Mouse (Mus musculus) megakaryocyte-erythroid progenitor cell, adult 5-6 weeks (primary cell): ENCODE results near the gene Cd9. TPM values are rescaled to one million over a fixed set of nuclear protein-coding genes. Genes with fewer than 3 reads are reported as not detected.

ENCODE experiments used
- ATAC-seq: replicated peaks from 2 replicates; pipeline ENCODE4 v1.8.0; 2016; ENCODE audit warnings: mild to moderate bottlenecking, inconsistent platforms; ENCODE audit not compliant: severe bottlenecking, poor library complexity, low FRiP score, low TSS enrichment
- total RNA-seq, 2 experiments: library from RNA; stranded (forward) in 1 of 2; stranded (reverse) in 1 of 2; fragments of 200-1000, 215-1000 nt in 1 of 2; fragments of >200 nt in 1 of 2; fragmentation: Nextera tagmentation in 1 of 2; gene quantifications; 2 replicates each; pipeline ENCODE4 v1.2.3; 2014 to 2017

Cd9 gene
- total RNA-seq (2014; fragmentation: Nextera tagmentation): 9.5 and 11.8 TPM in 2 replicates
- total RNA-seq (2017): 34.1 and 40.0 TPM in 2 replicates

DNA sequence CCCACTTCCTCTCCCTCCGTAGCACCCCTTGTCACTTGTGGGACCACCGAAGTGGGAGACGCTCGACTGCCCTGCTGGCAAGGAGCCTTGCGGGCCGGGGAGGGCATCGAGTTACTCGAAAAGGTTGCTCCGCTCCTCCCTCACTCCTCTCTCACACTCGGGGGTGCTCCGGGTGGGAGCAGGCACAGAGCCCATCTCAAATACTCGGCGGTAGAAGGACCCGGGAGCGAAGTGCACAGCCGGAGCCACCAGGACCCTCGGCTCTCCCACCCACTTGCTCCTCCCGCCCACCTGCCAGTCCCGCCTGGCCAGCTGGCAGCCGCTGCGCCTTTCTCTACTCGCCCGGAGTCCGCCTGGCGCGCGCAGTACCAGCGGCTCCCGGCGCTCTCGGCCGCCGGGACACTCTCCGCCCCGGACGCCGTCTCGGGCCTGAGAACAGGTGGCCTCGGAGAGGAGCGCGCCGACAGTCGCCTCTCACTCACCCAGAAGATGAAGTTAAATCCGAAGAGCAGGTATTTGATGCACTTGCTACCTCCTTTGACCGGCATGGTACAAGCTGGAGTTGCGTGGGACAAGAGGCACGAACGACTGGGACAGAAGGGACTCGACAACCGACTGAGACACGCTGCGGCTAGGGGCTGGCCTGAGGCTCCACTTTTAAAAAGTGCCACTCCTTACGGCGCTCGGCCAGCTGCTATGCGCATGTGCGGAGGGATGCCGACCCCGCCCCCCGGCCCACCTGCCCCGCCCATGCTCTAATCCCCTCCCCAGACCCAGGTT, at the start of gene Cd9:
Gene Cd9 (minus strand): TSS at position 700 of the 780 bp plus-strand sequence.
- peak; percentile 64 for ATAC-seq

DNA sequence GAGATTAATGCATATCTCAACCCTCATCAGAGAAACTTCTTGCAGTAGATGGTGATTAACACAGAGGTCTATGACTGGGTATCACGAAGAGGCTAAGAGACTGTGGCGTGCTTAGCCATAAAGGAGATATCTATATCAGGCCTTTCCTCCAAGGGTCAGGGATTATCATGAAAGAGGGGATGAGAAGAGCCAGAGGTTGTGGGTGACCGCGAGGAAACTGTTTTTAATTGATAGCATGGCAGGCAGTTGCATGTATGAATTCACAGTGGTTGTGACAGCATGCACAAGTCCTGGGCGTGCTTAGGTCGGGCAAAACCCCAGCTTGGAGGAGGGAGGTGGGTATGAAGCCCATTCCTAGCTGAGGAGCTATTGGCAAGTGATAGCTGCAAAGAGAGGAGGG, 46.7 kb upstream of the Cd9 start:
- peak; percentile 83 for ATAC-seq

DNA sequence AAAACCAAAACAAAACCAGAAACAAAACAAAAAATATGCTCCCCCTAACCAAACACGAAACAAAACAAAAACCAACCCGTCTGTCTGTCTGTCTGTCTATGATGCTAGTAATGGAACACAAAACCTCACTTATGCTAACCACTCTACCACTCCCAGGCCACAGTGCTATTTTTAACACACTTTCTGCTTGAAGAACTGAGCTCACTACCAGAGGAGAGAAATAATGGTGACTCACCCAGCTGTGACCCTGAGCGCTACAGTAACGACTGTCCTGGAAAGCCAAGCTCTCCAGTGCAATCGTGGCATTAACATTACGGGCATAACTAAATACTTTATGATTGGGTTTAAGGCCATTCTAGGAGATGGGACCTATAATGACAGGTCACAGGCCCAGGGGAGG, 46.2 kb upstream of the Cd9 start:
- ATAC-seq: peak; percentile 31

DNA sequence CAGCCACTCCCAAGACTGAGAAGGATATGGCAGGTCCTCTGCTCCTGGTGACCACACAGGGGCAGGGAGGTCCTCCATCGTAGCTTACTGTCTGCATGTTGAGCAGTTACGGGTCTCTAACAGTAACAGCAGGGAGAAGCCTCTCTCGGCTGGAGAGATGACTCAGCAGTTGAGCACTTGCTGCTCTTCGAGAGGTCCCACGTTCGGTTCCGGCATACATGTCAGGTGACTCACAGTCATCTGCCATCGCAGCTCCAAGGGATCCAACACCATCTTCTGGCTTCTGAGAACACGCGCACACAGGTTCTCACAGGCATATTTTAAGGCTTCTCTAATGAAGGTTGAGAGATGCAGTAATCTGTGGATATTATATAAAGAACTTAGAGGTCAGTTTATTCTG, 45.6 kb upstream of the Cd9 start:
- peak; percentile 20; the same call in 1 of the 2 replicates for ATAC-seq

DNA sequence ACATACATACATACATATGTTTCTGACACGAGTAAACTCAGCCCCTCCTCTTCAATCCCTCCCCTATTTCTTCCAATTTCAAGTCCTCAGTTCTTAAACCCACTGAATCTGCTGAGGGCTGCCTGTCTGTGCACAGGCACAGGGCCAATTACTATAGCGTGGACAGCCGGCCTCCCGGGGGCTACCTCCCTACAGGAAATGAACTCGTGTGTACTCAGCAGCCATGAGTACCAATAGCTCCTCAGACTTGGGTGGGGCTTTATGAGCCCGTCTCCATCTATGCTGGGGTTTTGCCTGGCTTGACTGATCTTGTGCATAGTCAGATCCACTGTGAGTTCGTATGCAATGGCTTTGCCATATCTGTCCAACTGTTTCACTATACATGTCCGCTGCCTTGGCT, 44.8 kb upstream of the Cd9 start:
- ATAC-seq: 0 out of 2 replicates have a peak, but pooled peaks have one; percentile 12

DNA sequence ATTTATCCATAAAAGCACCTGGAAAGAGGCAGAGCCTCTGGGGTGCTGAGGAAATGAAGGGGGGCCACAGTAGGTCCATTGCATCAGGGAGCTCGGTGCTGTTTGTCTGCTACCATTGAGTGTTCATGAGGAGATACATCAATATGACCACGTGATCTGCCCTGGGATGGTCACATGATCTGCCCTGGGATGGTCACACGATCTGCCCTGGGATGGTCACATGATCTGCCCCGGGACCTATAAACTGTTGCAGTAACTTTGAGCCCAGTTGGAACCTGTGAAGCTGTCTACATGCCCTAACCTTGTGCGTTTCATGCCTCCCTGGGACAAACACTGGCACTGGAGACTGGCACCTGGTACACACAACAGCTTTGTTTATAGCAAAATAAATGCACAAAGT, 43.9 kb upstream of the Cd9 start:
- no peak for ATAC-seq

DNA sequence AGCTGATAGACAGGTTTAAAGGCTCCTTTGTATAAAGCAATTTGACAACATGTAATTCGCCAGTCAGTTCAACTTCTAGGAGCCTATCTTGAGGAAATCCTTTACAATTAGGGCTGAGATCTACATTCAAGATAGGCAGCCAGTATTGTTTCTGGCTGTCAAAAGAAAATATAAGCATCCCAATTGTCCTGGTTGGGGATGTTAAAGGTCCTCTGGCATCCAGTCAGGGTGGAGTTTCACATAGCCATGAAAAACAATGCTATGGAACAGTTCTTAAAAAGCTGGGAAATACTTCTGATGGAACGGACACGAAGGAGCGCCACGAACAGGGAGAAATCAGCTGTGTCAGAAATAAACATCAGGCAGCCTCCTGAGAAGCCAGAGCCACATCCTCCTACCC, 40.4 kb upstream of the Cd9 start:
- ATAC-seq: no peak

DNA sequence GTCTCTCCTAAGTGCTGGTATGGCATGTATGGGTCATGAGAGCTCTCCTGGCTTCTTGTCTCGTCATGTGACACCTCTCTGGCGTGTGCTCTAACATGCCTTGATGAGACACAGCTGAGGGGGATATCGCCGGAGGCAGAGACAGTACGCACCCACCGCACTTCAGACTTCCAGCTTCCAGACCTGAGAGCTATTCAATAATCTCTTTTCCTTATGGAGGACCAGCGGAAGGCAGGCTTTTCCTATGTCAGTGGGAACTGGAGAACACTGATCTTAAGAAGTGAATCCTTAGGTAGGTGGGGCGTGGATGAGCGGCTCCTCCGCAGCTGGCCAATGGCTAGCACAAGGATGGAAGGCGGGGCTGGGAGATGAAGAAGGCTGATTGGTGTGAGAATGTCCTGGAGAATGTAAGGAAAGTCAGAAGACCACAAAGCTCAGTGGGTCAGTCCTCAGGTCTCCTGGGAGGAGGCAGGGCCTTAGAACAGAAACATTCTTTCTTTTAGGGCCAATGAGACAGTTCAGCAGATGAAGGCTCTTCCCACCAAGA, 38.6 kb upstream of the Cd9 start:
- ATAC-seq: no peak

DNA sequence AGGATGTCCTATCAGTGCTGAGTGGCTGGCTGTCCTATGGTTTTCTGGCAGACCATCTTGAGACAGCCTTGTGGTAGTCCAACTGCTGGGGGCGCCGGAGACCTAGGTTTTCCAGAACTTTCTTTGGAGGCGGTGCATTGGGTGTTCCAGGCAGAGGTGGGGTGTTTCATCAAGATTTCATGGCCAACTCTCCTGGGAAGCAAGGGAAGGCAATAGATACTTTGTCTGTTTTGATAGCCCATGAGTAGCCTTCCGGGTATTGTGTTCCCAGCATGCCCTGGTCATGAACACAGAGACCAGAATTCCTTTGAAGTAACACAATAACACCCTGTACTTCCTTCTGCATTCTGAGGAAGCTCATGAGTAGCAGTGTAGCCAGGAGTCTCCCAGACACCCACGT, 34.9 kb upstream of the Cd9 start:
- no peak; the same call in 1 of the 2 replicates for ATAC-seq

DNA sequence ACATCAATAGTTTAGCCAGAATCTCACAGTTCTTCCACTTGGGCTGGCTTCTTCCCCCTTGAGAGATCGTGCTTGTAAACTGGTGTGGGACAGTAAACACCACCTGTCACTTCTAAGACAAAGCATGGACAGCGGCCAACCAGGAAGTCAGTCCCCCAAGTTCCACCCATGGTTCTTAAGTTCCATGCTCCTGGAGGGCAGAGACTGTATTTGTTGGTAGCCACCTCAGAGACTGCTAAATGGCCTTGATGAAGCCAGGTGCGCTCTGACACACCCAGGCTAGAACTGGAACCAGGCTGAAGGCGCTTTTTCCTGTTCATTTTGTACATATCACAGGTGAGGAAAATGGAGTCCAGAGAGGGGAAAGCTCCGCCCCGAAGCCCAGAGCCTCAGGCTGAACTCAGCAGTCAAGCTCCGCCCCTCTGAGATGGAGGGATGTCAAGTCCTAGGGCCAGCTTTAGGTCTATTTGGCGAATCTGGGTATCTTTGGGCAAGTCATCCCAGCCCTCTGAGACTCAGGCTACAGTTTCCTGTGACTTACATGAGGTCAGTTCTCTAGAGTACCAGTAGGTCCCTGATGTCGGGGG, 34.1 kb upstream of the Cd9 start:
- no peak for ATAC-seq

DNA sequence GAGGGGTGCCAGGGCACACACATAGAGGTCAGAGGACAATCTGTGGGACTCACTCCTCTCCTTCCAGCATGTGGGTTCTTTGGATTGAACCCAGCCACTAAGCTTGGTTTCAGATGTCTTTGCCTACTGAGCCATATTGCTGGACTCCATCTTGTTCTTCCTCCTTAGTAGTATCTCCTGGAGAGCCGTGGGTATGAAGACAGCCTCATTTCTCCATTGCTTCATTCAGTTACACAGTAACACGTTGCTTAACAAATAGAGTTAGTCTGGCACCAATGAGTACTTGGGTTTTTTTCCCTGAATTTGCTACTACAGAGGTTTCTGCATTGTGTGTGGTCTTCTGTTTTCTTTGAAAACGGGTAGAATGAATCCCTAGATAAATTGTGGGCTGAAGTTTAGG, 31.5 kb upstream of the Cd9 start:
- ATAC-seq: no peak

DNA sequence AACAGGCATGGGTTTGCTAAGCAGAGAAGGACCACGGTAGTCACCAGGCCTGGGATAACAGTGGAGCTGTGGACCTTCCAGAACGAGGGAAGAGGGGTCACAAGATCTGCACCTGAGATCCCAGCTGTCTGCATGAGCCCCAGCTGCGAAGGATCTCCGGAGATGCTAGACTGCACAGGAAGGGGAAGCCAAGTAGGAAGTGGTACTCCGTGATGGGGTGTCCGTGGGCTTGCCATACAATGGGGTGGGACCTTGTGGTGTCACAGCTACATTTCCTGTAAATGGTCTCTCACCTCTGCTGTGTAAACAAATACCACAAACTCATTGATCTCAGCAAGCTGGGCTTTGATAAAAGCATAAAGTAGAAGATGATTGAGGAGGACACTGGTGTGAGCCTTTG, 29.4 kb upstream of the Cd9 start:
- ATAC-seq: no peak

DNA sequence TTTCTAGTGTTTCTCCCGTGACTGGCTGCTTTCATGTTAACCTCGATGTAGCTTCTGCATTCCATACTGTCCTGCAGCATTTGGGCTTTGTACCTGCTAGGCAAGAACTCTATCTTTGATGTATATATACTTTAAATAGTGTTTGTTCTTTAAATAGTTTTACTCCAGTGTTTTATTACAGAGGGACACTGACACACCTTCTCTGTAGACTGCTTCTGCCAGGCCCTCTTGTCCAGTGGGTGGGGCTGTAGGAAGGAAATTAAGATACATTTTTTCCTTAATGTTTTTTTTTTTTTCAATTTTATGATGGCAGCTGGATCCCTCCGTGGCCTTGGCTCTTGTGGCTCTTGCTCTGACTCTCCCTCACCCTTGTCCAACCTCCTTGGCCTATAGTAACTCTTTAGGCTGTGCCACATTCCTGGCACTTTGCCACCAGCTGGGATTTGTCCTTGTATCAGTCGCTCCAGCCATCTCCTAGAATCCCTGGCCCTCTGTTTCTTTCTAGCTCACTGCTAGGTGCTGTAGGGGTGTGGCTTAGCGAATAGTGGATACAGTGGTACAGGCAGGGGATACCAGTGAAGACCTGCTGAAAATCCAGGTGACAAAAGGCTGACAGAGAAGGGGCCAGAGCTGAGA, 27.1 kb upstream of the Cd9 start:
- ATAC-seq: no peak

DNA sequence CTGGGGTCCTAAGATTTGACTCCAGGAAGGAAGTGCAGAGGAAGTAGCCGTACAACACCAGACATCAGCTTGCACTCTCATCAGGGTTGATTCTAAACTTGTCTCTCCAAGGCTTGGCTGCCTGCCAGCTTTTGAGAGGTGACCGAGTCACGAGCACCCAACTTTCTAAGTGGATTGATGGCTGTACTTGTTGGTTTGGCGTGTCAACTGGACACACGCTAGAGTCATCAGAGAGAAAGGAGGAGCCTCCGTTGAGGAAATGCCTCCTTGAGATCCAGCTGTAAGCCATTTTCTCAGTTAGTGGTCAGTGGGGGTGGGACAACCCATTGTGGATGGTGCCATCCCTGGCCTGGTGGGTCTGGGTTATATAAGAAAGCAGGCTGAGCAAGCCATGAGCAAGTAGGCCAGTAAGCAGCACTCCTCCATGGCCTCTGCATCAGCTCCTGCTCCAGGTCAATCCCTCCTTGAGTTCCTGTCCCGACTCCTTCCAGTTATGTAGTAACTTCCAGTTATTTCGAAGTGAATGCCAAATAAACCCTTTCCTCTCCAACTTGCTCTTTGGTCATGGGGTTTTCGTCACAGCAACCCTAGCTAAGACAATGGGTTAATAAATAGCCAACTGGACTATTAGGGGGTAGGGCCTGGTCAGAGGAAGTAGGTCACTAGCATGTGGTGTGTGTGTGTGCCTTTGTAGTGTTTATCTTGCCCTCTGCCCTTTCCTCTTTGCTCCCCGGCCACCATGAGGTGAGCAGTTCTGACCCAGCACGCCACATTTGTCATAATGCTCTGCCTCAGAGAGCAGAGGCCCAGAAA, 21.1 kb upstream of the Cd9 start:
- no peak for ATAC-seq

DNA sequence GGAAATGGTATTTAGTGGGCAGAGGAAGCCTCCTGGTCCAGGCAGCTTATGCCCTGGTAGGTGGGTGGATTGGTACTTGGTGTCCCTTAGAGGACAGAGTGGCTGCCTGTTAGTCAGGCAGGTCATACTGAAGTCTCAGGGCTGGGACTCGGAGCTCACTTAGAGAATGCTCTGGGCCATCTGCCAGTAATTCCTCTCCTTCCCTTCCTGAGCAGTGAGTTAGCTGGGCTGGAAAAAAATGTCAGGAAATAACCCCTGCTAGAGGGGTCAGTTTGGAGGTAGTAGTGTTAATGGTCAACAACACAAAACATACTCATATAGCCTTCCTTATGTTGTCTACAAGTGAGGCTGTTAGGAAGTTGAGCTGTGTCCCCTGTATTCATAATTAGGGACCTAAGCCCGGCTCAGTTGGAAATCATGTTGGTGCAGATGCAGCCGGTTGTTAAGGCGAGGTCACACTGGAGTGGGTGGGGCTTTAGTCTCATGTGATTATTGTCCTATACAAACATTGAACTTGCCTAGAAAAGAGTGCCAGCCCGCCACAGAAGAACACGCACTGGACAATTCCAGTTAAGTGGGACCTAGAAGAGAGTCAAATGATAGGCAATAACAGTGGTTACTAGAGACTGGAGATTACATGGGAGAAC, 18.5 kb upstream of the Cd9 start:
- ATAC-seq: peak; percentile 79

DNA sequence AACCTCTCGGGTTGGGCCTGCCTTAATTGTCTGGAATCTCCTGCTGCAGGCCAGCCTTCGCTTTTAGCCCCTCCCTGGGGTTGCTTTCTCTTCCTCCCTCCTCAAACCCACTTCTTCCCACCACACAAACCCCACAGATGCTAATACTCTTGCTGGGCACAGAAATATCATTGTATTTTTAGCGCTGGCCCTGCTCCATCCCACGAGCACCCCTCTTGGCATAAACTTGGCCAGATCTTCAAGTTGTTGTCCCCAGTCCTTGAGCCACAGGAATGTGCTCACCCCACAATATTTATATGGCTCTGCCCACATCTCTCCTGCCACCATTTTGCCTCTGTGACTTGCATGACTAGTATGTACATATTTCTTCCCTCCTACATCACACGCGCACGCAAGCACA, 16.6 kb upstream of the Cd9 start:
- ATAC-seq: no peak

DNA sequence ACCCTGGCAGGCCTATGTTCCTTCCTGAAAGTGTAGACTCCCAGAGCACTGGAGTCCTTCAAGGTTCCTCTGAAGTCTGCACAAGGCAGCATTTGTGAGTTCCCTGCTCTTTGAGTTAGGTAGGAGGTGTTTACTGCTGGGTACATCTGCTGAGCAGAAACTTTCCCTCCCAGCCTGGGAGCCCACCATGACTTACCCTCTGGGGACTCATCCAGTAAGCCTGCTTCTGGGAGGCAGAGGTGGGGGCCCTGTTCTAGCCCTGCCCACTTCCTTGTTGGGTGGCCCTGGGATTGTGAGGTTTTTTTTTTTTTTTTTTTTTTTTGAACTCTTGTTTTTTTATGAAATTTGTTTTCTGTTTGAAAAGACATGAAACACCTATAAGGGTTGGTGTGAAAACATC, 16.1 kb upstream of the Cd9 start:
- ATAC-seq: no peak; the same call in 1 of the 2 replicates

DNA sequence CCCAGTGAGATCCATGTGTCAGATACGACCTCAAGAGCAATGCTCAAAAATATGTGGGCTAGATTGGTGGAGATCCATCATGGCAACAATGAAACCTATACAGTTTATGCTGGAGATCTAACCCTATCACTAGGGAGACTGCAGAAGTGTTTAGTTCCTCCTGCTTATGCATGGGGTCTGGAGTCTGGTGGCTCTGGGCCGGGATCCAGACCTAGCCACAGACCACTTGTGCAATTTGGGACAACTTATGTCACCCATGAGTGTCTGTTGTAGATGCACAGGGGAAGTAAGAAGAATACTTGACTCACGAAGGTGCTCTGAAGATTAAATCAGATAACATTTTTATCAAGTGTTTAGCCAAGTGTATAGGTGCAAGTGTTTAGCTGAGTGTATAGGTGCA, 15.2 kb upstream of the Cd9 start:
- ATAC-seq: no peak

DNA sequence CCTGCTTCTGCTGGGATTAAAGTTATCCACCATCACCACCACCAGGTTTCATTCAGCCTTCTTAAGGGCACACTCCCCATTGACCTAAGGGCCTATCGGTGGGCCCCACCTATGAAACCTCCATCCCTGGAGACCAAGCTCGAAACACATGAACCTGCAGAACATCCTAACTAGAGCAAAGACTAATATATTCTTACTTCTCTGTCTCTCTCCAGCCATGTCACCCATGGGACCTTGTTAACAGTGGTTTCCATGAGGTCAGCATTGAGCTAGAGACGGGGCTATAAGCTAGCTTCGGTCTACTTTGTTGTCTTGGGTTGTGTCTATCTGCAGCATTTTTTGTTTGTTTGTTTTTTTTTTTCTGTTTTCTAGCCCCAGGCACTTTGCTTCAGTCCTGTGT, 11.8 kb upstream of the Cd9 start:
- no peak for ATAC-seq
